Mouse (Mus musculus) myocyte (in vitro differentiated cells): ENCODE measurements around the gene Amigo3. TPM values are rescaled to one million over a fixed set of nuclear protein-coding genes. Genes with fewer than 3 reads are reported as not detected.
A peak's percentile ranks its signal among the peaks of the same experiment; 100 is the strongest.

Experiments
- H3K27me3 ChIP-seq: one replicate; pipeline ENCODE4 v1.6.1; 2011; ENCODE audit not compliant: control insufficient read depth, insufficient read depth, insufficient read length
- H3K36me3 ChIP-seq: one replicate; pipeline ENCODE4 v1.6.1; 2011; ENCODE audit not compliant: control insufficient read depth, insufficient read depth
- H3K4me2 ChIP-seq: one replicate; pipeline ENCODE4 v1.6.1; 2011; ENCODE audit warnings: low read depth, control low read depth
- H3K4me3 ChIP-seq: one replicate; pipeline ENCODE4 v1.5.1; 2011; ENCODE audit warnings: mild to moderate bottlenecking, control low read depth, moderate library complexity
- H3K79me2 ChIP-seq: one replicate; pipeline ENCODE4 v1.6.1; 2011; ENCODE audit not compliant: control insufficient read depth, insufficient read depth
- H3ac ChIP-seq: one replicate; pipeline ENCODE4 v1.6.1; 2011; ENCODE audit not compliant: control insufficient read depth, insufficient read length
- CEBPB ChIP-seq: IDR thresholded peaks from 2 replicates; pipeline ENCODE4 v1.6.1; 2011; ENCODE audit warnings: mild to moderate bottlenecking, moderate library complexity; ENCODE audit not compliant: poor library complexity, insufficient read depth, severe bottlenecking
- E2F4 ChIP-seq: IDR thresholded peaks from one replicate; pipeline ENCODE4 v1.6.1; 2011; ENCODE audit warnings: mild to moderate bottlenecking, control low read depth, moderate library complexity; ENCODE audit not compliant: insufficient read depth
- MAX ChIP-seq: IDR thresholded peaks from one replicate; pipeline ENCODE4 v1.6.1; 2011; ENCODE audit warnings: low read depth, mild to moderate bottlenecking, control low read depth
- MYOD1 ChIP-seq, 3 experiments: IDR thresholded peaks; one replicate each; pipeline ENCODE4 v1.6.1; 2011; ENCODE audit warnings: control low read depth in 2 of 3, low read depth in 2 of 3, mild to moderate bottlenecking in 2 of 3, moderate library complexity in 1 of 3; ENCODE audit not compliant: insufficient read length in 2 of 3, control insufficient read depth in 1 of 3
- MYOG ChIP-seq, 3 experiments: IDR thresholded peaks; one replicate each; pipeline ENCODE4 v1.6.1; 2011; ENCODE audit warnings: control low read depth in 2 of 3, low read depth in 2 of 3, mild to moderate bottlenecking in 2 of 3; ENCODE audit not compliant: insufficient read length in 2 of 3, control insufficient read depth in 1 of 3, insufficient read depth in 1 of 3
- POLR2A ChIP-seq: IDR thresholded peaks from one replicate; pipeline ENCODE4 v1.6.1; 2011; ENCODE audit warnings: low read depth, mild to moderate bottlenecking, control low read depth, moderate library complexity; ENCODE audit not compliant: insufficient read length
- POLR2AphosphoS2 ChIP-seq: IDR thresholded peaks from one replicate; pipeline ENCODE4 v1.6.1; 2011; ENCODE audit warnings: low read depth, control low read depth; ENCODE audit not compliant: insufficient read length
- REST ChIP-seq: IDR thresholded peaks from one replicate; pipeline ENCODE4 v1.6.1; 2011; ENCODE audit warnings: mild to moderate bottlenecking, control low read depth, moderate library complexity; ENCODE audit not compliant: insufficient read depth, insufficient read length
- SRF ChIP-seq: IDR thresholded peaks from one replicate; pipeline ENCODE4 v1.6.1; 2011; ENCODE audit warnings: low read depth; ENCODE audit not compliant: control insufficient read depth, insufficient read length
- TCF12 ChIP-seq: IDR thresholded peaks from one replicate; pipeline ENCODE4 v1.6.1; 2011; ENCODE audit warnings: mild to moderate bottlenecking, control low read depth; ENCODE audit not compliant: poor library complexity, insufficient read depth, severe bottlenecking
- TCF3 ChIP-seq: IDR thresholded peaks from one replicate; pipeline ENCODE4 v1.6.1; 2011; ENCODE audit warnings: low read depth, control low read depth; ENCODE audit not compliant: insufficient read length
- USF1 ChIP-seq: IDR thresholded peaks from one replicate; pipeline ENCODE4 v1.6.1; 2011; ENCODE audit warnings: low read depth, mild to moderate bottlenecking, control low read depth, moderate library complexity
- polyA plus RNA-seq: library from polyadenylated mRNA; unstranded; fragments of >200 nt; fragmentation: generic; extraction: Trizol; gene quantifications from one replicate; pipeline ENCODE4 v1.2.1, GENCODE M21; 2012; ENCODE audit warnings: missing spikeins

The Amigo3 gene
- polyA plus RNA-seq, 1 experiment, result 1.8 TPM

DNA sequence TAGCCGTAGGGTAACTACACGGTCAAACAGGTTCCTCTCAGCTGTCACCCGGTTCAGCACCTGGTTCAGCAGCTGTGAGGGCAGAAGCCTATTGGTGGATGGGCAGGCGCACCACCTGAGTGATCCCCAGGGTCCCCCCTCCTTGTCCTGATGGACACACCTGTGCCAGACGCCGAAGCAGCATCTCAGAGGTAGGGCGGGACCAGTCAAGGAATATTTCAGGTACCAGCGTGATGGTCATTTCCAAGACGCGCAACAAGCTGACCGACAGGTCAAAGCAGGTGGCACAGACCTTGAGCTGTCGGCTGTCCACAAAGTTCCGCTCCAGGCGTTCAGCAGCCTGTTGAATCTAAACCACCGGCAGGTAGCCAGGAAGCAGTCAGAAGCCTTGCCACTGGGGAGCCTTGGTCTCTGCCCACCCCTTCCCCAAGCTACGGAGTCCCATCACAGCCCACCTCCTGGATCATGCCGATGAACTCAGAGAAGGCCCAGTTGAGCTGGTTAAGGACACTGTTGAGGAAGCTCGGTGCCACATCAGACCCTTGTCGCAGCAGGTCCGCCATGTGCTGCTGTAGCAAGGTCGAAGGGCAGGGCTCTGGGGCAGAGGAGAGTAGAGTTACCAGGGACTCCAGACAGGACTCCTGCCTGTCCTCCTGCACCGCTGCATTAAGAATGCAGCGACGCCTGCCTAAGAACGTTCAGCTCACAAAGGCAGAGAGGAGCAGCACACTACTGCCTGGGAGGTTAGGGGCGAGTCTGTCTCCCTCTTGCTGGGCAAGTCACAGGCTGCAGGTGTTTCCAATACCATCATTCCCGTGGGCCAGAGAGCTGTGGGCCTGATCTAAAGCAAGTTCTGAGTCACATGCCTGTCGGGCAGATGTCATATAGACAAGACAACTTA is 3.7 kb downstream of the Amigo3 start:
- Histone ChIP-seq H3K4me3 (no peak overlapping the region), H3K36me3 (peaks cover 18% of the 10 kb centered on the region), H3K4me2 (no peak overlapping the region), H3ac (no peak overlapping the region), H3K79me2 (no peaks in the 10 kb centered on the region), H3K27me3 (no peaks in the 10 kb centered on the region)
- TF ChIP-seq MYOG (IDR thresholded peaks at IDR 0.05; ENCODE audit: control insufficient read depth in 1 of 3, insufficient read depth in 1 of 3, insufficient read length in 2 of 3, low read depth in 2 of 3) (no peak), REST (no peak), SRF (no peak), POLR2A (no peak), E2F4 (no peak), POLR2AphosphoS2 (no peak), USF1 (no peak), MYOD1 (IDR thresholded peaks at IDR 0.05; ENCODE audit: control insufficient read depth in 1 of 3, insufficient read length in 2 of 3, low read depth in 2 of 3) (no peak), TCF12 (no peak), MAX (no peak), CEBPB (no peak)

DNA sequence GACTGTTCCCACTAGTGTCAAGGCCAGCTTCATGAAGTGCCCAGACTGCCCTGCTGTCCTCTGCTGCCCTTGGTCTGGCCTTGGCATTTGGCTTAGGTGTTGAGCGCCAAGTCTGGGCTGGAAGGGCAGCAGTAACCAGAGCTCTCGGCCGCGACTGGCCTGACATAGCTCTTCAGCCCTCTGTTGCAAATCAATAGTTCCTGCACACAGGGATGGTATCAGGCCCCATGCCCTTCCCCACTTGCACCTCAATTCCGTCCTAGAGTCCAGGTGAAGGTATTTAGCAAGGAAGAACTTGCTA is 4.3 kb downstream of the Amigo3 start:
- Histone ChIP-seq H3K4me2 (no peak overlapping the region), H3K79me2 (no peaks in the 10 kb centered on the region), H3K27me3 (no peaks in the 10 kb centered on the region), H3ac (no peak overlapping the region), H3K4me3 (no peak overlapping the region), H3K36me3 (peaks cover 18% of the 10 kb centered on the region)
- TF ChIP-seq POLR2AphosphoS2, result peak; percentile 14
- TF ChIP-seq E2F4, result no peak

- Histone ChIP-seq H3K4me3 (no peak overlapping the region), H3K27me3 (no peaks in the 10 kb centered on the region), H3ac (no peak overlapping the region), H3K36me3 (peaks cover 18% of the 10 kb centered on the region), H3K79me2 (no peaks in the 10 kb centered on the region), H3K4me2 (no peak overlapping the region)
- TF ChIP-seq E2F4 (no peak), USF1 (no peak), SRF (no peak), TCF12 (no peak), POLR2A (no peak), TCF3 (no peak), CEBPB (no peak), MAX (no peak), MYOG (IDR thresholded peaks at IDR 0.05; ENCODE audit: control insufficient read depth in 1 of 3, insufficient read depth in 1 of 3, insufficient read length in 2 of 3, low read depth in 2 of 3) (no peak), POLR2AphosphoS2 (no peak)
Observed at GRCm38 (mm10) chr9:108058291-108058690, 5.3 kb downstream of the Amigo3 start.

GRCm38 (mm10) chr9:108062142-108062541 is 9.2 kb downstream of the Amigo3 start:
- no peak overlapping the region for H3K4me2 ChIP-seq
- H3K36me3 ChIP-seq, result peaks cover 16% of the 10 kb centered on the region
- no peak overlapping the region for H3K4me3 ChIP-seq
- H3K79me2 ChIP-seq, result no peaks in the 10 kb centered on the region
- no peak overlapping the region for H3ac ChIP-seq
- no peaks in the 10 kb centered on the region for H3K27me3 ChIP-seq
- no peak for TF ChIP-seq CEBPB
- no peak for TF ChIP-seq TCF3
- no peak for TF ChIP-seq MYOD1 (IDR thresholded peaks at IDR 0.05; ENCODE audit: control insufficient read depth in 1 of 3, insufficient read length in 2 of 3, low read depth in 2 of 3)
- TF ChIP-seq MAX, result no peak
- no peak for TF ChIP-seq MYOG (IDR thresholded peaks at IDR 0.05; ENCODE audit: control insufficient read depth in 1 of 3, insufficient read depth in 1 of 3, insufficient read length in 2 of 3, low read depth in 2 of 3)
- no peak for TF ChIP-seq POLR2AphosphoS2
- no peak for TF ChIP-seq SRF
- no peak for TF ChIP-seq REST
- TF ChIP-seq TCF12, result no peak
- TF ChIP-seq USF1, result no peak
- TF ChIP-seq POLR2A, result no peak
- no peak for TF ChIP-seq E2F4

- Histone ChIP-seq H3K36me3 (peaks cover 10% of the 10 kb centered on the region), H3K79me2 (no peaks in the 10 kb centered on the region), H3K4me2 (no peak overlapping the region), H3K27me3 (no peaks in the 10 kb centered on the region), H3K4me3 (no peak overlapping the region), H3ac (no peak overlapping the region)
- TF ChIP-seq E2F4, result no peak
- TF ChIP-seq MYOD1 (IDR thresholded peaks at IDR 0.05; ENCODE audit: control insufficient read depth in 1 of 3, insufficient read length in 2 of 3, low read depth in 2 of 3), result no peak
- TF ChIP-seq POLR2A, result no peak
- TF ChIP-seq USF1, result no peak
- TF ChIP-seq POLR2AphosphoS2, result no peak
- TF ChIP-seq CEBPB, result no peak
- TF ChIP-seq TCF12, result no peak
- TF ChIP-seq MAX, result no peak
- no peak for TF ChIP-seq REST
- no peak for TF ChIP-seq TCF3
- TF ChIP-seq SRF, result no peak
- no peak for TF ChIP-seq MYOG (IDR thresholded peaks at IDR 0.05; ENCODE audit: control insufficient read depth in 1 of 3, insufficient read depth in 1 of 3, insufficient read length in 2 of 3, low read depth in 2 of 3)
Observed at GRCm38 (mm10) chr9:108063361-108063760, 10.4 kb downstream of the Amigo3 start.
